Mouse (Mus musculus) C2C12 (cell line): Measurements from ENCODE around the gene Usp2.

Experiments
- CTCF ChIP-seq: IDR thresholded peaks from one replicate; pipeline ENCODE4 v1.5.1; 2011; ENCODE audit not compliant: control insufficient read depth, insufficient read depth, insufficient read length
- FOSL1 ChIP-seq: IDR thresholded peaks from one replicate; pipeline ENCODE4 v1.8.0; 2011; ENCODE audit warnings: mild to moderate bottlenecking, low read length; ENCODE audit not compliant: poor library complexity, insufficient read depth, severe bottlenecking
- MAX ChIP-seq: IDR thresholded peaks from one replicate; pipeline ENCODE4 v1.6.1; 2011; ENCODE audit warnings: mild to moderate bottlenecking, control low read depth
- MYOG ChIP-seq: IDR thresholded peaks from one replicate; pipeline ENCODE4 v1.6.1; 2011; ENCODE audit not compliant: control insufficient read depth, insufficient read length; ENCODE audit errors: extremely low read depth
- USF1 ChIP-seq: IDR thresholded peaks from one replicate; pipeline ENCODE4 v1.6.1; 2011; ENCODE audit warnings: low read depth, mild to moderate bottlenecking, control low read depth, moderate library complexity

DNA sequence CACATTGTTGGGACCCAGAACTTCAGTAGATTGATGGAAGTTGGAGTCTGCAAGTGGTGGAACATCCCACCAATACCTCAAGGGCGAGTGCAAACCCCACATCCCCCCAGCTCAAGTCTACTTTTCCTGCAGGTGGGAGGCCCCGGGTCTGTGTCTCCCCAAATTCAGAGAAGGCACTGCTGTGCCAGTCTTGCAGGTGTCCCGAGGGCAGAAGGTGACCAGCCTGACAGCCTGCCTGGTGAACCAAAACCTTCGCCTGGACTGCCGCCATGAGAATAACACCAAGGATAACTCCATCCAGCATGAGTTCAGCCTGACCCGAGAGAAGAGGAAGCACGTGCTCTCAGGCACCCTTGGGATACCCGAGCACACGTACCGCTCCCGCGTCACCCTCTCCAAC lies 20.4 kb upstream of the Usp2 start:
- no peak for TF ChIP-seq USF1
- TF ChIP-seq CTCF = no peak
- TF ChIP-seq MAX = no peak
- no peak for TF ChIP-seq FOSL1
- no peak for TF ChIP-seq MYOG
